Mouse (Mus musculus) cerebellum, adult 2 months (tissue): ENCODE measurements around the gene Zfp414. TPM values are rescaled to one million over a fixed set of nuclear protein-coding genes. Genes with fewer than 3 reads are reported as not detected.
"Not testable (repeated sequence)": the region's sequence is repeated elsewhere in the genome, so short reads cannot be mapped to it uniquely, and the experiment has no call there.

Experiments used
- DNase-seq, 2 experiments: peaks; one replicate each; pipeline ENCODE4 v3.0.0; 2021
- H3K27ac ChIP-seq: fragments of 200-500 bp; 2 replicates; pipeline ENCODE4 v1.5.1; 2012; ENCODE audit warnings: low read length, control low read depth, inconsistent platforms; ENCODE audit not compliant: insufficient read depth
- H3K27me3 ChIP-seq: fragments of 200-500 bp; 2 replicates; pipeline ENCODE4 v1.6.1; 2012; ENCODE audit warnings: inconsistent platforms, mild to moderate bottlenecking, low read length, moderate library complexity; ENCODE audit not compliant: control insufficient read depth, insufficient read depth
- H3K4me1 ChIP-seq: fragments of 200-500 bp; 2 replicates; pipeline ENCODE4 v1.6.1; 2011; ENCODE audit warnings: low read length; ENCODE audit not compliant: control insufficient read depth, insufficient read depth
- H3K4me3 ChIP-seq: fragments of 200-500 bp; replicated peaks from 2 replicates; pipeline ENCODE3; 2011; ENCODE audit warnings: mild to moderate bottlenecking, low read depth, low read length, control low read depth; ENCODE audit not compliant: insufficient read depth
- CTCF ChIP-seq: fragments of 200-500 bp; IDR thresholded peaks from 2 replicates; pipeline ENCODE4 v1.5.1; 2011; ENCODE audit warnings: low read depth, mild to moderate bottlenecking, control low read depth, low read length, moderate library complexity, borderline replicate concordance; ENCODE audit not compliant: insufficient read depth
- POLR2A ChIP-seq: fragments of 200-500 bp; IDR thresholded peaks from 2 replicates; pipeline ENCODE4 v1.6.1; 2011; ENCODE audit warnings: low read length, control low read depth, borderline replicate concordance; ENCODE audit not compliant: insufficient read depth
- WGBS: fragments of 180-500 bp; shearing (Covaris S2); methylation state at CpG from one replicate; pipeline ENCODE4 v1.1.7; 2018; 5-methylcytosine and 5-hydroxymethylcytosine counted together
- polyA plus RNA-seq: library from polyadenylated mRNA; depleted of rRNA; stranded (reverse); fragments of >200 nt; gene quantifications from 2 replicates; pipeline ENCODE4 v1.2.3, GENCODE M21; 2012

The Zfp414 gene
- polyA plus RNA-seq, 1 experiment = 99.1 TPM

DNA sequence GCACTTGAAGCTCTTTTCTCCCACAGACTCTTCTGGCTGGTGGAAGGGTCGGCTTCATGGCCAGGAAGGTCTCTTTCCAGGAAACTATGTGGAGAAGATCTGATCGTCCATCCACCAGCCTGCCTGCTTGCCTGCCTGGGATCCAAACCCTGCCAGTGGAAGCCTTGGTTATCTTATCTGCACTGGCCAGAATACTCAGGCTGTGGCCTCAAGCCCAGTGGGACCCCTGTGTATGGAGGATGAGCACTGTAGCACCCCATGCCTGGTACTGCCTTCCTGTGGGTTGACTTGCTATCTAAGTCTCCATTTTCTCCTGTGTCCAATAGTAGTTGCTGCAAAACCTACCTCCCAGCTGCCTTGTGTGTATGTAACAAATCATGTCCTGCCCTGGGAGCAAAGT is 21.6 kb upstream of the Zfp414 start:
- TF ChIP-seq CTCF (no peak), POLR2A (no peak)
- WGBS = 95% methylated on average over 2 of the region's 2 CpGs
- no peak overlapping the region for H3K27ac ChIP-seq
- no peak for DNase-seq
- H3K4me3 ChIP-seq = no peak overlapping the region
- no peaks in the 10 kb centered on the region for H3K27me3 ChIP-seq
- H3K4me1 ChIP-seq = no peaks in the 10 kb centered on the region

DNA sequence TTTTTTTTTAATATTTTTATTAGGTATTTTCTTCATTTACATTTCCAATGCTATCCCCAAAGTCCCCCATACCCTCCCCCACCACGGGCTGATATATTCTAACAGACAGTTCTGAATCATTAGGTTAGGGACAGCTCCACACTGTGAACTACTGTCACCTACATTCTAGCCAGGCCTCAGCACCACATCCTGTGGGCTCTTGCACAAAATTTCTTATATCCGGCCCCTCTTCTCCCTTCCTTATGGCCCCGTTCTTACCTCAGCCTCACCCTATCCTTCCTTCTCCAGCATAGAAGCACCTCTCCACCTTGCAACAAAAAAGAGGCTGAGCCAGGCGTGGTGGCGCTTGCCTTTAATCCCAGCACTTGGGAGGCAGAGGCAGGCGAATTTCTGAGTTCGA is 18.3 kb upstream of the Zfp414 start:
- 85% methylated on average over 7 of the region's 7 CpGs for WGBS
- DNase-seq = no peak
- Histone ChIP-seq H3K4me3 (no peak overlapping the region), H3K27ac (no peak overlapping the region), H3K27me3 (no peaks in the 10 kb centered on the region), H3K4me1 (no peaks in the 10 kb centered on the region)
- TF ChIP-seq CTCF (no peak), POLR2A (no peak)

DNA sequence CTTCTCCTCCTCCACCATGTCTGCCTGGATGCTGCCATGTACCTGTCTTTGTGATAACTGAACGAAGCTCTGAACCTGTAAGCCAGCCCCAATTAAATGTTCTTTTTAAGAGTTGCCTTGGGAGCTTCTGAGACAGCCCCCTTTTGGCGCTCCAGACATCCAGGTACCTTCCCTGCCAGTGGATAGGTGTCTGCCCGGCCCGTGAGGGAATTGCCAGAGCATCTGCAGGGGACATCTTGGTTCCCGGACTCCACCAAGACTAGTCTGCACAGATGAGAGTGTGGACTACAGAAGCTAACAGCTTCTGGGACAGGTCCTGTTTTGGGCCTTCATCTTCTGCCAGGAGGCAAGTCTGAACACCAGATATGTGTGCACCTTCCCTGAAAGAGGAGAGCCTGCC is 15.2 kb upstream of the Zfp414 start:
- H3K4me1 ChIP-seq, H3K27ac ChIP-seq, DNase-seq, H3K4me3 ChIP-seq, H3K27me3 ChIP-seq: not testable (repeated sequence)
- 84% methylated on average over 5 of the region's 5 CpGs for WGBS

DNA sequence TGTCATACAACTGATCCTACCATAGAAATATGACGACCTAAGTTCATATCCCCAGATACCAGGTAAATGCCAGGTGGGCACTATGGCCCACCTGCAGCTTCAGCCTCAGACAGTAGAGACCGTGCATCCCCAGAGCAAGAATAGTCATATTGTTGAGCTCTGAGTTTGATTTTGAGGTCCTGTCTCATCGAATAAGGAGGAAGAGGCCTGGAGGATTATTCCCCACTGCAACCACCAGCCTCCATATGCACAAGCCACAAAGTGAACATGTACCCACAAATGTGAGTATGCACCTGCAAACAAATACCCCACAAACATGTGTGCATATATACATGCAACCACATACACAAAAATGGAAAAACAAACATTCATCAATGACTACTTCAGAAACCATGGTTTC is 1.6 kb upstream of the Zfp414 start:
- no peaks in the 10 kb centered on the region for H3K27me3 ChIP-seq

DNA sequence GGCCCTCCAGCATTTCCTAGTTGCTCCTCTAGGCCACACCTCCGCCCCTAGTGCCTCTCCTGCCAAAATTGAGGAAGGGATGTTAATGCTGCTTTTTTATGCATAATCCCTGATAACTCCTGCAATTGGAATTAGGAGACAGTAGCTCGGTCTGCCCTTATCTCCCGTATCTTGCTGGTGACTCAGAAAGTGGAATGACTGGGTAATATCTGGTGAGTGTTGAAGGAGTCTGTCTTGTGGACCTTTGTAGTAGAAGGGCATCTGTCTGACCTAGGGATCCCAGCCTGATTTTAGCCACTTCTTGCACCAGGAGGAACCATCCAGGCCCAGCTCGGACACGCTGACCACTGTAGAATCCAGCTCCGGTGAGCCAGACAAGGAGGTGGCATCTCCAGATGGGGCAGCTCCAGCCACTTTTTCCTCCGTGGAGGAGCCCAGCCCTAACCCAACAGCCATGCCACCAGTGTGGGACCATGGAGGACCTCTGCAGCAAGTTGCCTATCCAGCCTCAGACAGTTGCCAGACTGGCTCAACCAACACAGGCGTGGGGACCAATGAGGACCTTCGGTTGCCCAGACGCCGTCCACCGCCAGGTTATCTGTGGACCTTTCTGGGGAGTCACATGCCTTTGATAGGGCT is 716 bp downstream of the Zfp414 start:
- no peaks in the 10 kb centered on the region for H3K27me3 ChIP-seq
- peaks cover 28% of the 10 kb centered on the region for H3K4me1 ChIP-seq
- H3K27ac ChIP-seq = peak overlapping the region; percentile 34; the same call in 1 of the 2 replicates
- DNase-seq = peak; percentile 33 to 44
- TF ChIP-seq CTCF (no peak), POLR2A (no peak)
- 51% methylated on average over 12 of the region's 12 CpGs for WGBS
- peak overlapping the region; percentile 89 for H3K4me3 ChIP-seq

More for the DNA sequence above, 1.6 kb upstream of the Zfp414 start:
- 93% methylated on average over 3 of the region's 3 CpGs for WGBS
- Histone ChIP-seq H3K27ac (no peak overlapping the region), H3K4me1 (peaks cover 25% of the 10 kb centered on the region), H3K4me3 (no peak overlapping the region)
- TF ChIP-seq POLR2A = no peak
- no peak for TF ChIP-seq CTCF
- DNase-seq = no peak

DNA sequence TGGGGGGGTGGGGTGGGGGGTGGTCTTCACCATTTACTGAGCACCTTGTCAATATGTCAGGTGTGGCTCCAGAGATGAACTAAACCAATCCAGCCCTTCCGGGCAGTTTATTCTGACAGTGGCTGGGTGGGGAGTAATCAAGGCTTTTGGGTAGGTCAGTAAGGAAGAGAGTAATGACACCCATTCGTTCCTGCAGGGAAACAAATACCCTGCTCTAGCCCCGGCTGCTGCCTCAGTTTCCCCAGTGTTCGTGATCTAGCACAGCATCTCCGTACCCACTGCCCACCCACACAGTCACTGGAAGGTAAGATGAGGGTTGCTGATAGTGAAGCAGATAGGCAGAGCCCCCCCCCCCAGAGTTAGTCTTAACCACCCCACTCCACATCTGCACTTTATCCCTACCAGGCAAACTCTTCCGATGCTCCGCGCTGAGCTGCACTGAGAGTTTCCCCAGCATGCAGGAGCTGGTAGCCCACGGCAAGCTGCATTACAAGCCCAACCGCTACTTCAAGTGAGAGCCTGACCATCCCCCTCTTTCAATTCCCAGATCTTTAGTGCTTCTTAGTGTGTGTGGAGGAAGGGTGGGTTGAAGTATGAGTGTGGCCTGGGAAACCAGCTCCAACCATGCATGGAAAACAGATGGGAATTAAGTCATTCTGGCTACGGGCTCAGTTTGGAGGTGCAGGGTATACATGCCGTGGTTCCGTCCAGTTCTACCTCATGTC is 1.4 kb downstream of the Zfp414 start:
- H3K27ac ChIP-seq = peak overlapping the region; percentile 81
- no peak for DNase-seq

DNA sequence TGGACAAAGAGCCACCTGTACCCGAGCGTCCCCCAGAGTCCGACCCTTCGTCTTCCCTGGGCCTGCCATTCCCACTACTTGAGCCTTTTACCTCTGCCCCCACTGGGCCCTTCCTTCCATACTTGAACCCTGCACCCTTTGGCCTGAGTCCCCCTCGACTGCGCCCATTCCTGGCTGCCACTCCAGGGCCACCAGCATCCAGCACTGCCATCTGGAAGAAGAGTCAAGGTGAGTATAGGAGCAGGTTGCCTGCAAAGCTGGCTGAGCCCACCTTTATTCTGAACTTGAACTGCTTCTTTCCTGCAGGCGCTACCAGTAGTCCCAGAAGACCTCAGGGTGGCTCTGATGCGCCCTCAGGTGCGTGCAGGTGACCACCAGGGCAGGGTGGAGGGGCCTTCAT is 2.3 kb downstream of the Zfp414 start:
- WGBS = 58% methylated on average over 9 of the region's 9 CpGs
- Histone ChIP-seq H3K27ac (peak overlapping the region; percentile 81), H3K4me3 (peak overlapping the region; percentile 7), H3K27me3 (no peaks in the 10 kb centered on the region), H3K4me1 (peaks cover 28% of the 10 kb centered on the region)
- TF ChIP-seq POLR2A (no peak), CTCF (no peak)
- peak in 1 of 2 experiments; percentile 41 for DNase-seq

More for the DNA sequence above, 1.4 kb downstream of the Zfp414 start:
- Histone ChIP-seq H3K27me3 (no peaks in the 10 kb centered on the region), H3K4me3 (peak overlapping the region; percentile 35), H3K4me1 (peaks cover 28% of the 10 kb centered on the region)
- 59% methylated on average over 13 of the region's 13 CpGs for WGBS
- no peak for TF ChIP-seq POLR2A
- TF ChIP-seq CTCF = no peak

DNA sequence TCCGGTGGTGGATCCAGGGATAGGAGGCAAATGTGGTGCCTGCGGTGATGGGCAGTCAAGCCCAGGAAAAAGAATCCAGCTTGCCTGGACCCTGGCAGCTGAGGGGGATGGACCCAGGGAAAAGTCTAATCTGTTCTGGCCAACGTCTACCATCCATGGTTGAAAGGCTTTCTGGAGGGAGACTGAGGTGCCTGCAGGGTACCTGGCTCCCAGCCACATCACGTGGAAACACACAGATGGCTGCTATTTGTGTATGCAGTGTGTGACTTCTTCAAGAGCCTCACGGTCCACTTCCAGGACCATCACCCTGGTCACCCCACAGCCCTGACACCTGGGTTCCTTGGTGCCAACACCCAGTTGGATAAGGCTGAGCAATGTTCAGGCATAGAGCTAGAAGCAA is 2.9 kb downstream of the Zfp414 start:
- H3K27ac ChIP-seq = peak overlapping the region; percentile 81
- 5% methylated on average over 5 of the region's 5 CpGs for WGBS
- H3K4me3 ChIP-seq = peak overlapping the region; percentile 4
- DNase-seq = peak; percentile 86 to 89
- peak; percentile 25; the same call in 1 of the 2 replicates for TF ChIP-seq POLR2A
- TF ChIP-seq CTCF = no peak
- peaks cover 28% of the 10 kb centered on the region for H3K4me1 ChIP-seq
- H3K27me3 ChIP-seq = no peaks in the 10 kb centered on the region
